Mouse (Mus musculus) 3134 (cell line): ENCODE results near the gene Taf9.
A peak's percentile ranks its signal among the peaks of the same experiment; 100 is the strongest.

ENCODE experiments used
- DNase-seq: peaks from one replicate; pipeline ENCODE4 v3.0.0-alpha.2; 2011; ENCODE audit warnings: low spot score; ENCODE audit not compliant: insufficient read length; ENCODE audit errors: extremely low read depth

Gene Taf9

DNA sequence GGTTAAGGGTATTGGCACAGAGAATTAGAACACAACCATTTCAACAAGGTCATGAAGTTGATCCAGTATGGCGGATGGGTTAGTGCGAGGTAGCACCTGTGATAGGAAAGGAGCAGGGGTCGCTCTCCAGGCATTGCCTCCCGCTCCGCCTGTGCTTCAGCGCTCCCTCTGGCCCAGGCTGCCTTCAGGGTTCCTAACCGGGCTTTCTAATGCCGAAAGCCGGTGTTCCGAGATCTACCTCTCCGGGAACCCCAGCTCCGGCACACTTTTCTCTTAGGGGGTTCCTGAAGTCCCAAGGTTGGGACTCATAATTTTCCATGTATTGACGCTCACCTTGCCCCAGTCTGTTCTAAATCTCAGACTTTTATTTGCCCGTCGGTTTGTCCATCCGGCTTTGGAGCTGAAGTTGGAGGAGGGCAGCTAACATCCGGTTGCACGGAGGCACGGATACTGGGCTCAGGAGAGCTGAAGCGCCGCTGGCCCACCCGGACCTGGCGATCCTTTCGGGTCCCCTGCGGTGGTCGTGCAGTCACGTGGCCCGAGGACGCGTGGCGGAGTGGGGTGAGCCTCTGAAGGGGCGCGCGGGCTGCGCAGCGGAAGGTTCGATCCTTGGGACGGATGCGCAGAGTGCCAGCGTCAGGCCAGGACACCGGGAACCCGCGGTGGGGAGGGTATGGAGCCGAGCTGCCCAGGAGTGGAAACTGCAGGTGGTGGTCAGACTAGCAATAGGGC, 18.1 kb downstream of the Taf9 start, which contains the start of gene Ccdc125:
TSS of gene Ccdc125 (plus strand) at position 427 of the 732 bp plus-strand sequence.
- DNase-seq, result peak; percentile 38

DNA sequence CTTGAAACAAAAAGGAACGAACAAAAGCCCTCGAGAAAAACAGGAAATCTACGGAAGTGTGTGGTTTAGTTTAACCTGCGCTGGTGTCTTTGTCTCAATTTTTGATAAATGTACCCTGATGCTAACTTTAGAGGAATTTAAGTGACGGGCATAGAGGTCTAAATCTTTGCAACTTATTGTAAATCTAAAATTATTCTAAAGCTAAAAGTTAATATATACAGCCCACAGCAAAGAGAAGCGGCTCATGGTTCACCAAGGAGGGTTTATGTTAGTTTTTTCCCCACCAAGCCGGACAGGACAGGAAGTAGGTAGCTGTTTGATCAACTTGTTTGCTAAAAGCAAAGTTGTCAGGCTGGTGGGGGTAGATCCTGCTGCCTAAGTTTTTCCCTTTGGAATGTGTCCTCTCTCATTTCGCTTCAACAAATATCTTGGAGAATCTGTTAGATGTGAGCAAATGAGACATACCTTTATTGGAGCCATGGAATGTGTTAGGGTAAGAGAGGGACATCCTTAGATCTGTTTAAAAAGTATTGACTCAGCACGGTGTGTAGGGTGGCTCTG, 18.9 kb downstream of the Taf9 start:
- no peak for DNase-seq

- DNase-seq, result no peak
These were observed 24.7 kb downstream of the Taf9 start for GRCm38 (mm10) chr13:100675936-100676635.

- DNase-seq, result no peak
These were observed 30.2 kb downstream of the Taf9 start for GRCm38 (mm10) chr13:100681615-100682014.

- no peak for DNase-seq
These were observed 31.5 kb downstream of the Taf9 start for GRCm38 (mm10) chr13:100682837-100683236.

DNA sequence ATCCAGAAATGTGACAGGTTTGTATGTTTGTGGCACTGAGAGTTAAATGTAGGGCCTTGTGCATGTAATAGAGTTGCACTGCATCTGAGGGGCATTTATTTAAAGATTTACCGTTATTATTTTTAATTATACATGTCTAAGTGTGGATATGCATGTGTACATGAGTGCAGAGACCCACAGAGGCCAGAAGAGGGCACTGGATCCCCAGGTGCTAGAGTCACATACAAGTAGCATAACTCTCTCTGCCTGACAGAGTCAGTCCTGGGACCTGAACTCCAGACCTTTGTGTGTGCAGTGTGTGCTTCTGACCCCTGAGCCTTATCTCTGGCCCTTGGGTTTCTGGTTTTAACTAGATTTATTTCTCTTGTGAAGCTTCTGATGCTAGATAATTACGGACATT, 33.0 kb downstream of the Taf9 start:
- DNase-seq, result no peak

DNA sequence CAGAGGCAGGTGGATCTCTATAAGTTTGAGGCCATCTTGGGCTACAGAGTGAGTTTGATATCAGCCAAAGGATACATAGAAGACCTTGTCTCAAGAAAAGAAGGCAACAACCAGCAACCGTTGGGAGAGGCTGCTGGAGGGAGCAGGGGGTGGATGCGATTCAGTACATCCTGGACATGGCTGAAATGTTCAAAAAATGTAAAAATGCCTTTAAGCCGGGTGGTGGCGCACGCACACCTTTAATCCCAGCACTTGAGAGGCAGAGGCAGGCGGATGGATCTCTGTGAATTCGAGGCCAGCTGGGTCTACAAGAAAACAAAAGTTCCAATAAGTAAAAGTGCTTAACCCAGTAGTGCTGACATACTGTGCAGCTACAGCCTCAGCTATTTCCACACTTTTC, 36.1 kb downstream of the Taf9 start:
- no peak for DNase-seq

- DNase-seq, result no peak
These were observed 46.2 kb downstream of the Taf9 start for GRCm38 (mm10) chr13:100697541-100697940.

- no peak for DNase-seq
These were observed 47.5 kb downstream of the Taf9 start for GRCm38 (mm10) chr13:100698866-100699265.

DNA sequence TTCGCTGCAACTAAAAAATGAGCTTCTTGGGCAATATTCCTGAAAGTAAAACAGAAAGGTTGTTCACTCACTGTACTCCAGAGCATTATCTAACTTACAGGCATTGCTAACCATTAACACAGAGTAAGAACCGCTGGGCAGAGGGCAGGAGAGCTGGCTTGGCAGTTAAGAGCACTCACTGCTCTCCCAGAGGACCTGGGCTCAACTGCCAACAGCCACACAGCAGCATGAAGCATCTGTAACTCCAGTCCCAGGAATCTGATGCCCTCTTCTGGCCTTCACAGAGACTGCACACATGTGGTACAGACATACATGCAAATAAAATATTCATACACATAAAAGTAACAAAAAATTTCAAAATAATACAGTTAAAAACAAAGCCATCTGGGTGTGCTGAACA, 52.1 kb downstream of the Taf9 start:
- DNase-seq, result no peak
